Mouse (Mus musculus): ENCODE measurements around the gene Mindy4. TPM values are rescaled to one million over a fixed set of nuclear protein-coding genes. Genes with fewer than 3 reads are reported as not detected.

Gene Mindy4
- total and polyA plus RNA-seq, 3 experiments = not detected

GRCm38 (mm10) chr6:55362663-55363062, 159.5 kb downstream of the Mindy4 start:
- Histone ChIP-seq H3K27me3 (replicated peaks) (peaks cover 51% of the 10 kb centered on the region), H3K4me1 (ENCODE audit: control insufficient read depth in 1 of 2, insufficient read depth in 2 of 2) (no peaks in the 10 kb centered on the region), H3K36me3 (replicated peaks in 1 of 2; ENCODE audit: control insufficient read depth in 1 of 2, insufficient read depth in 1 of 2, low read length in 1 of 2) (no peaks in the 10 kb centered on the region), H3K27ac (ENCODE audit: insufficient read depth, low read depth) (no peak overlapping the region), H3K9ac (ENCODE audit: insufficient read depth, low read depth) (no peak overlapping the region), H3K4me2 (ENCODE audit: insufficient read depth, low read depth, poor library complexity, severe bottlenecking) (no peak overlapping the region), H3K4me3 (replicated peaks in 1 of 3; ENCODE audit: low read depth in 2 of 3, low read length in 2 of 3, poor library complexity in 1 of 3) (no peak overlapping the region), H3K9me3 (replicated peaks; ENCODE audit: low read length) (no peaks in the 10 kb centered on the region), H3K79me2 (replicated peaks; ENCODE audit: control insufficient read depth, extremely low read depth, insufficient read depth, poor library complexity, severe bottlenecking) (no peaks in the 10 kb centered on the region)
- no peak for TF ChIP-seq RCOR1 (conservative IDR thresholded peaks at IDR 0.05; ENCODE audit: low read depth, low read length)
- no peak for TF ChIP-seq ZC3H11A (IDR thresholded peaks at IDR 0.05; ENCODE audit: low read depth, low read length)
- DNase-seq (ENCODE audit: extremely low read depth) = no peak
- in situ Hi-C loops (cut with MboI; ENCODE audit: low pct_ligation_motif_present, low pct_unique_long_range_greater_than_20kb, low sequenced_read_pairs) = no loop called here
- dilution Hi-C loops (cut with MboI; ENCODE audit: extremely low pct_ligation_motif_present, extremely low pct_unique_long_range_greater_than_20kb, low sequenced_read_pairs) = no loop called here

DNA sequence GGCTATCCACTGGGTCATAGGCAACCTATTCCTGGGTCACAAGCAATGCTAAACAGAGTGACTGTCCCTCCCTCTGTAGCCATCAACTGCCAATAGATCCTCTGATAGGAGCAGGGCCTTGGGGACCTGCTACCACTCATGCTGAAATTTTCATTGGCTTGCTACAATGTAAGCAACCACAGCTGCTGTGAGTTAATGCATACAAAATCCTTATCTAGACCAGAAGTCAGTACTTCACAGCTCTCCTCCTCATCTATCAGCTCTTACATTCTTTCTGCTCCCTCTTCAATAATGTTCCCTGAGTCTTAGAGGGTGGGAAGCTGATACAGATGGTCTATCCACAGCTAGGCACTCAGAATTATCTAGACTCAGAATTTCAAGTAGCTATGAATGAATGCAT, 163.9 kb downstream of the Mindy4 start:
- Histone ChIP-seq H3K36me3 (replicated peaks in 1 of 2; ENCODE audit: control insufficient read depth in 1 of 2, insufficient read depth in 1 of 2, low read length in 1 of 2) (no peaks in the 10 kb centered on the region), H3K27ac (ENCODE audit: insufficient read depth, low read depth) (no peak overlapping the region), H3K79me2 (replicated peaks; ENCODE audit: control insufficient read depth, extremely low read depth, insufficient read depth, poor library complexity, severe bottlenecking) (no peaks in the 10 kb centered on the region), H3K9ac (ENCODE audit: insufficient read depth, low read depth) (no peak overlapping the region), H3K9me3 (replicated peaks; ENCODE audit: low read length) (peaks cover 12% of the 10 kb centered on the region), H3K4me2 (ENCODE audit: insufficient read depth, low read depth, poor library complexity, severe bottlenecking) (no peak overlapping the region), H3K4me1 (ENCODE audit: control insufficient read depth in 1 of 2, insufficient read depth in 2 of 2) (no peaks in the 10 kb centered on the region), H3K4me3 (replicated peaks in 1 of 3; ENCODE audit: low read depth in 2 of 3, low read length in 2 of 3, poor library complexity in 1 of 3) (no peak overlapping the region), H3K27me3 (replicated peaks) (peaks cover 56% of the 10 kb centered on the region)
- dilution Hi-C loops (cut with MboI; ENCODE audit: extremely low pct_ligation_motif_present, extremely low pct_unique_long_range_greater_than_20kb, low sequenced_read_pairs) = no loop called here
- TF ChIP-seq ZNF384 (IDR thresholded peaks at IDR 0.05; ENCODE audit: low read depth, low read length) (no peak), JUND (conservative IDR thresholded peaks at IDR 0.05; ENCODE audit: low read depth, low read length) (no peak), TCF12 (IDR thresholded peaks at IDR 0.05; ENCODE audit: low read depth, low read length) (no peak), ZMIZ1 (IDR thresholded peaks at IDR 0.05; ENCODE audit: low read depth, low read length) (no peak), ZC3H11A (IDR thresholded peaks at IDR 0.05; ENCODE audit: low read depth, low read length) (no peak), CHD2 (IDR thresholded peaks at IDR 0.05; ENCODE audit: low read length) (no peak), RAD21 (IDR thresholded peaks at IDR 0.05; ENCODE audit: low read depth, low read length) (no peak), CHD1 (IDR thresholded peaks at IDR 0.05; ENCODE audit: low read depth, low read length) (no peak), ETS1 (conservative IDR thresholded peaks at IDR 0.05; ENCODE audit: low read depth, low read length) (no peak), POLR2A (IDR thresholded peaks at IDR 0.05; ENCODE audit: low read depth, low read length) (no peak), MEF2A (IDR thresholded peaks at IDR 0.05; ENCODE audit: borderline replicate concordance, low read depth, low read length) (no peak), ZKSCAN1 (IDR thresholded peaks at IDR 0.05; ENCODE audit: borderline replicate concordance, low read depth, low read length) (no peak), PAX5 (IDR thresholded peaks at IDR 0.05; ENCODE audit: low read length) (no peak), MXI1 (IDR thresholded peaks at IDR 0.05; ENCODE audit: low read depth, low read length) (no peak), MAZ (IDR thresholded peaks at IDR 0.05; ENCODE audit: low read depth, low read length) (no peak), BHLHE40 (IDR thresholded peaks at IDR 0.05; ENCODE audit: low read depth, low read length) (no peak), TBP (conservative IDR thresholded peaks at IDR 0.05; ENCODE audit: low read depth, low read length) (no peak)
- DNase-seq (ENCODE audit: extremely low read depth) = no peak
- in situ Hi-C loops (cut with MboI; ENCODE audit: low pct_ligation_motif_present, low pct_unique_long_range_greater_than_20kb, low sequenced_read_pairs) = no loop called here

Other genes with a start within 250 kb of the Mindy4 start
- gene Nod1, start 230.8 kb upstream of the Mindy4 start, total RNA-seq (2012; rRNA removed) = 0.08 and 0.30 TPM in 2 replicates
- gene Nod1, start 230.8 kb upstream of the Mindy4 start, total RNA-seq (2014; rRNA removed) = 0.41 and 0.46 TPM in 2 replicates
- gene Nod1, start 230.8 kb upstream of the Mindy4 start, polyA plus RNA-seq (2012; ENCODE audit: insufficient read length, low read depth) = 0.29 and 0.40 TPM in 2 replicates
- 9.8 and 12.3 TPM in 2 replicates for gene Ggct, start 210.4 kb upstream of the Mindy4 start, total RNA-seq (2012; rRNA removed)
- gene Ggct, start 210.4 kb upstream of the Mindy4 start, total RNA-seq (2014; rRNA removed) = 12.0 and 12.7 TPM in 2 replicates
- 24.5 and 31.8 TPM in 2 replicates for gene Ggct, start 210.4 kb upstream of the Mindy4 start, polyA plus RNA-seq (2012; ENCODE audit: insufficient read length, low read depth)
- gene Gars, start 165.4 kb upstream of the Mindy4 start, total RNA-seq (2012; rRNA removed) = 238 and 329 TPM in 2 replicates
- gene Gars, start 165.4 kb upstream of the Mindy4 start, total RNA-seq (2014; rRNA removed) = 432 and 457 TPM in 2 replicates
- gene Gars, start 165.4 kb upstream of the Mindy4 start, polyA plus RNA-seq (2012; ENCODE audit: insufficient read length, low read depth) = 341 and 354 TPM in 2 replicates
- not detected in 2 replicates for gene Crhr2, start 70.4 kb upstream of the Mindy4 start, total RNA-seq (2012; rRNA removed)
- gene Crhr2, start 70.4 kb upstream of the Mindy4 start, total RNA-seq (2014; rRNA removed) = not detected in 2 replicates
- not detected in 2 replicates for gene Crhr2, start 70.4 kb upstream of the Mindy4 start, polyA plus RNA-seq (2012; ENCODE audit: insufficient read length, low read depth)
- gene Inmt, start 28.3 kb upstream of the Mindy4 start, total RNA-seq (2012; rRNA removed) = not detected in 2 replicates
- not detected in 2 replicates for gene Inmt, start 28.3 kb upstream of the Mindy4 start, total RNA-seq (2014; rRNA removed)
- not detected in 2 replicates for gene Inmt, start 28.3 kb upstream of the Mindy4 start, polyA plus RNA-seq (2012; ENCODE audit: insufficient read length, low read depth)
- not detected in 2 replicates for gene Aqp1, start 133.0 kb downstream of the Mindy4 start, total RNA-seq (2012; rRNA removed)
- gene Aqp1, start 133.0 kb downstream of the Mindy4 start, total RNA-seq (2014; rRNA removed) = not detected in 2 replicates
- gene Aqp1, start 133.0 kb downstream of the Mindy4 start, polyA plus RNA-seq (2012; ENCODE audit: insufficient read length, low read depth) = not detected in 2 replicates
- not detected in 2 replicates for gene Ghrhr, start 172.9 kb downstream of the Mindy4 start, total RNA-seq (2012; rRNA removed)
- not detected in 2 replicates for gene Ghrhr, start 172.9 kb downstream of the Mindy4 start, total RNA-seq (2014; rRNA removed)
- gene Ghrhr, start 172.9 kb downstream of the Mindy4 start, polyA plus RNA-seq (2012; ENCODE audit: insufficient read length, low read depth) = not detected in 2 replicates
- gene Adcyap1r1, start 248.6 kb downstream of the Mindy4 start, total RNA-seq (2012; rRNA removed) = not detected in 2 replicates
- gene Adcyap1r1, start 248.6 kb downstream of the Mindy4 start, total RNA-seq (2014; rRNA removed) = not detected in 2 replicates
- gene Adcyap1r1, start 248.6 kb downstream of the Mindy4 start, polyA plus RNA-seq (2012; ENCODE audit: insufficient read length, low read depth) = not detected in 2 replicates